Mouse (Mus musculus): ENCODE data around the gene Scn8a. TPM values are rescaled to one million over a fixed set of nuclear protein-coding genes. Genes with fewer than 3 reads are reported as not detected.

Scn8a gene
- polyA plus RNA-seq, 1 experiment: 89.0 TPM

- no peak for DNase-seq (ENCODE audit: extremely low spot score in 1 of 2, low spot score in 1 of 2)
These were observed 82.6 kb downstream of the Scn8a start for GRCm38 (mm10) chr15:100952292-100952691.

- DNase-seq (ENCODE audit: extremely low spot score in 1 of 2, low spot score in 1 of 2): no peak
These were observed 83.2 kb downstream of the Scn8a start for GRCm38 (mm10) chr15:100952854-100953253.

- DNase-seq (ENCODE audit: extremely low spot score in 1 of 2, low spot score in 1 of 2): no peak
These were observed 84.3 kb downstream of the Scn8a start for GRCm38 (mm10) chr15:100953955-100954354.

DNA sequence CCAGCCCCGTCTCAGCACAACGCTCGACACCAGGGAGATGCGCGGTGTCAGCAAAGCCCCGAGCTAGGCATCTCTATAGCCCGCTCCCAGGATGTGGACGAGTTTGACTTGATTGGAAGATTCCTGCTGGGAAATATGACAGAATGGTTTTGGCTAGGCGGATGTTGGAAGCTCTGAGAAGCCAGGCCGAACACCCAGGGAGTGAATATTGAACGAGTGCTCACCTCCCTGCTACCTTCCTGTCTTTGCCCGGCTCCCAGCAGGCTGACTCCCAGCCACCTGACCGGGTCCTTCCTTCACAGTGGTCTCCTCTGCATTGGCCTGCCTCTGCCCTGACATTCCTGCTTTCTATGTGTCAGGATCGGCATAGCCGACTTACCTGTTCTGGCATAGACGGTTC, 85.1 kb downstream of the Scn8a start:
- no peak for DNase-seq (ENCODE audit: extremely low spot score in 1 of 2, low spot score in 1 of 2)

- peak; percentile 55 to 67 for DNase-seq (ENCODE audit: extremely low spot score in 1 of 2, low spot score in 1 of 2)
These were observed 91.3 kb downstream of the Scn8a start for GRCm38 (mm10) chr15:100960958-100961357.

DNA sequence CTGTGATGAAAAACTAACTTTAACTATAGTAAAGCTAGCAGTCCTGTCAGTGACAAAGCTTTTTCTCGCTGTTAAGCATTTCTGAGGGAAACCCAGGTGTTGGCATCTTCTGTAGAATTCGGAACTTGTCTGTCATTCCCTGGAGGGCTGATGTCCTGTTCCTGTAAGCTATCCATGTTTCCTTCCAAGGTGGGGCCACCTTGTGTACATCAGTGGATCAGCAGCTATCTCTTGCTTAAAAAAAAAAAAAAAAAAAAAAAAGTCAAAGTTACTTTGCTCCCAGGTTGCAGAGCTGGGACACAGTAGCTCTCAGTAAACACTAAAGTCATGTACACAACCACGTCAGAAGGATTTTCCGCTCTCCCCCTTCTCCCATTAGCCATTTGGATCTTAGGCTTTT, 91.9 kb downstream of the Scn8a start:
- peak in 1 of 2 experiments; percentile 22 for DNase-seq (ENCODE audit: extremely low spot score in 1 of 2, low spot score in 1 of 2)

DNA sequence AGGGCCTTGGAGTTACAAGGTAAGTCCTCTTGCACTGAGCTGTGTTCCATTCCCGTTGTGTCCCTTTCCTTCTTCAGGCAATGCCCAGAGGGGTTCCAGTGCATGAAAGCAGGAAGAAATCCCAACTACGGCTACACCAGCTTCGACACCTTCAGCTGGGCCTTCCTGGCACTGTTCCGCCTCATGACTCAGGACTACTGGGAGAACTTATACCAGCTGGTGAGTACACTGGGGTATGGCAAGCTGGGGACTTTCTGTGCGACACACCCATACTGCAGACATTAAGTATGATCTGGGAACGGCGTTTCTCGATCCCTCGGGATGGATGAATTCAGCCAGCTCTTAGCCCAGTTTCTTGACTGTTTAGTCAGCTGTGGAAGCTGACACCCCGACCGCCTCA, 101.8 kb downstream of the Scn8a start:
- DNase-seq (ENCODE audit: extremely low spot score in 1 of 2, low spot score in 1 of 2): peak; percentile 57 to 82

- no peak for DNase-seq (ENCODE audit: extremely low spot score in 1 of 2, low spot score in 1 of 2)
These were observed 103.1 kb downstream of the Scn8a start for GRCm38 (mm10) chr15:100972795-100973194.

- no peak for DNase-seq (ENCODE audit: extremely low spot score in 1 of 2, low spot score in 1 of 2)
These were observed 105.0 kb downstream of the Scn8a start for GRCm38 (mm10) chr15:100974679-100975078.

DNA sequence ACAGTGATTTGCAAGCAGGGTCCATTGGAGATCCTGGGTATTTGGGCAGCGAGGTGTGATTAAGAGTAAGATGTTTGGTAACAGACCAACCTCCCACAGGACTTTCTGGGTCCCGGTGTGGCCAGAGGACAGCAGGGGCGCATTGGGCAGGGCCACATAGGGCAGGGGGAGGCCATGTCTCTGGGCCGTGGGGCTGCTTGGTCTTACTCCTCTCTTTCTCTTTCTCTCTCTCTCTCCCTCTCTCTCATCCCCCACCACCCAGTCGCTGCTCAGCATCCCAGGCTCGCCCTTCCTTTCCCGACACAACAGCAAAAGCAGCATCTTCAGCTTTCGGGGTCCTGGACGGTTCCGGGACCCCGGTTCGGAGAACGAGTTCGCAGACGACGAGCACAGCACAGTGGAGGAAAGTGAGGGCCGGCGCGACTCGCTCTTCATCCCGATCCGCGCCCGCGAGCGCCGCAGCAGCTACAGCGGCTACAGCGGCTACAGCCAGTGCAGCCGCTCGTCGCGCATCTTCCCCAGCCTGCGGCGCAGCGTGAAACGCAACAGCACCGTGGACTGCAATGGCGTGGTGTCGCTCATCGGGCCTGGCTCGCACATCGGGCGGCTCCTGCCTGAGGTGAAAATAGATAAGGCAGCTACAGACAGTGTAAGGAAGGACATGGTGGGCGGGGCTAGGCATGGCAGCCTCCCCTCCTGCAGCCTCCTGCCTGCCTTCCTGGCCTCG, 113.9 kb downstream of the Scn8a start:
- peak in 1 of 2 experiments; percentile 58 for DNase-seq (ENCODE audit: extremely low spot score in 1 of 2, low spot score in 1 of 2)

GRCm38 (mm10) chr15:100984154-100984893, 114.7 kb downstream of the Scn8a start:
- DNase-seq (ENCODE audit: extremely low spot score in 1 of 2, low spot score in 1 of 2): peak in 1 of 2 experiments; percentile 50

DNA sequence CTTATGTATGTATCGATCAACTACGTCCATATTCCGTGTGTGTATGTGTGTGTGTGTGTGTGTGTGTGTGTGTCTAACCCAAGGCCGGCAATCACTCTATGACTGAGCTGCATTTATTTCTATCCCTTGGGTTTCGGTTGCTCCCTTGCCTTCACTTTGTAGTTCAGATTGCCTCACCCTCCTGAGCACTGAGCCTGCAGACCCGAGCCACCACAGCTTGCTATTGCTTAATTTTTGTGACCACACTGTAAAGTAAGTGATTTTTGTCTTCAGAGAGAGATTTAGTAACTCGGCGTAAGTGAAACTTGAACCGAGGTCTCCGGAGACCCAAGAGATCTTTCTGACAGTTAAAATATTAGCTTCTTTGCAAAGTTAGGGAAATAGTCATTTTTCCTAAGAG, 116.8 kb downstream of the Scn8a start:
- no peak for DNase-seq (ENCODE audit: extremely low spot score in 1 of 2, low spot score in 1 of 2)

DNA sequence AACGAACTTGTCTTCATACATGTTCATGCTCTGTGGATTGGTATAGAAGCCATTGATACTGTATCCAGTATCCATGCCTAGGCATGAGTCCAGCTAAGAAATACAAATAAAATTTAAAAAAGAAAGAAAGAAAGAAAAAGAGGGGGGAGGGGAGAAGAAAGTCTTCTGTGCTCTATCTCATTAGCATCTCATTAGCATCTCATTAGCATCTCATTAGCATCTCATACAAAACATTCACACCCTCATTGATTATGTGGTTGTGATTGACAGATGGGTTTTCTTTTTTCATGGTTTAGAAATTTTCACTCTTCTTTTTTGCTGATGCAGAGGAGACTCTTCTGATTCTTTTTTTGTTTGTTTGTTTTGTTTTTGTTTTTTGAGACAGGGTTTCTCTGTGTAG, 117.4 kb downstream of the Scn8a start:
- no peak for DNase-seq (ENCODE audit: extremely low spot score in 1 of 2, low spot score in 1 of 2)

DNA sequence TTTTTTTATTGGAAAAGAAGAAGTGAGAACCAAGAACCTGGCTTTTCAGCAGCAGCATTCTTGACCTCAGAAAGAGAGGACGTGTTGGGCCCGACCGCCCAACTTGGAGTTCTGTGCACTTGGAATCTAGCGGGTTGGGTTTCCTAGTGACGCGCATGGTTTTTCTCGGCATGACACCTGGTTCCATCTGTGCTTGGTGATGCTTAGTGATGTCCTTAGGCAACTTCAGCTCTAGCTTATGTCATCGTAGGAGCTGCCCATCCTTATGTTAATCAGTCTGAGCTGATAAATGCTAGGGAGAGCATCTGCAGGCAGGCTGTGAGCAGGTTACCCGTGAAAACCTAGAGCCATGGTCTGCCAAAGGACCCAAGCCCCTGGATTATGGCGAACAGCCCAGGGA, 120.6 kb downstream of the Scn8a start:
- no peak for DNase-seq (ENCODE audit: extremely low spot score in 1 of 2, low spot score in 1 of 2)

- DNase-seq (ENCODE audit: extremely low spot score in 1 of 2, low spot score in 1 of 2): peak in 1 of 2 experiments; percentile 67
These were observed 127.4 kb downstream of the Scn8a start for GRCm38 (mm10) chr15:100997090-100997489.

DNA sequence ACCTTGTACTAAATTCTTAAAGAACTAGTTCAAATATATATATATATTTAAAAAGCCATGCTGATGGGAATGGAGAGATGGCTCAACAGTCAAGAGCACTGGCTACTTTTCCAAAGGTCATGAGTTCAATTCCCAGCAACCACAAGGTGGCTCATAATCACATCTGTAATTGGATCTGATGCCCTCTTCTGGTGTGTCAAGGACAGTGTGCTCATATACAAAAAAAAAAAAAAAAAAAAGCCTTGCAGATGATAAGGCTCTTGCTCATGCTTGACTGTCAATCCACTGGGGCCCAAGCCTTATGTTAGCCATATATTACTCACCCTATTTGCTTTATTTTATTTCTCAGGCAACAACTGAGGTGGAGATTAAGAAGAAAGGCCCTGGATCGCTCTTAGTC, 132.0 kb downstream of the Scn8a start:
- no peak for DNase-seq (ENCODE audit: extremely low spot score in 1 of 2, low spot score in 1 of 2)

DNA sequence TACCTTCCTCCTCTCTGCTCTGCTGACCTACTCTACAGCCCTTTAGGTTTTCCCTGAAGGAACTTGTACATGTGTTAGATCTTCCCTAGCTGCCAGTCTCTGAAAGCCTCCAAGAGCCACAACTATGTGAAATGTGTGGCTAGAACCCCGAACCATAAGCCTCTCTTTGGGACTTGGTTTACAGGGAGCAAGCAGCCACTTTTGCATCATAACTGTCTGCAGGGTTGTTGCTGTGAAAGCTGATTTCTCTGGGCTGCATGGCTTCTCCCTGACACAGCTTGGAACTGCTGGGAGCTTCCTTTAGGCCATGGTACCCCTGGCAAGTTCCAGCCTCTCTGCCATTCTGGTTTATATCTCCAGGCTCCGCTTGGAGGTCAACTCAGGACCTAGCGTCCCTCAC, 132.8 kb downstream of the Scn8a start:
- DNase-seq (ENCODE audit: extremely low spot score in 1 of 2, low spot score in 1 of 2): no peak

- no peak for DNase-seq (ENCODE audit: extremely low spot score in 1 of 2, low spot score in 1 of 2)
These were observed 134.9 kb downstream of the Scn8a start for GRCm38 (mm10) chr15:101004538-101004937.

DNA sequence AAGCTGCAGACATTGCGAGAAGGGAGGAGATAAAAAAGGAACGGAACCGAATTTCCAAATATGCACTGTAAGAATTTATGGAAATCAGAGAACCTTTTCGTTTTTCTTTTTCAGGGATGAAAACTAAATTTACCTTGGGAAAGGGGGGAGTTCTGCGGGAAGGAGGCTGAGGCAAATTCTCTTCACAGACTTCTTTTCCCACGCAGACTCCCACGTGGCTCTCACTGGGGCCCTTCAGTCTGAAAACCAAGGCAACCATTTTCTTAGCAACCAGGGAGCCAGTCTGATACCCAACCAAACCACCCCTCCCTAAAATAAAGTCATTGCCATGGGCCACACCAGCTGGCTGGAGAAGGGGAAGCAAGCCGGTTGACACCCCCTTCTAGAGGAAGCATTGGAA, 136.1 kb downstream of the Scn8a start:
- peak; percentile 78 to 88 for DNase-seq (ENCODE audit: extremely low spot score in 1 of 2, low spot score in 1 of 2)

GRCm38 (mm10) chr15:101006251-101007040, 136.8 kb downstream of the Scn8a start:
- DNase-seq (ENCODE audit: extremely low spot score in 1 of 2, low spot score in 1 of 2): peak in 1 of 2 experiments; percentile 39

GRCm38 (mm10) chr15:101007236-101007635, 137.6 kb downstream of the Scn8a start:
- DNase-seq (ENCODE audit: extremely low spot score in 1 of 2, low spot score in 1 of 2): peak in 1 of 2 experiments; percentile 70
